Mouse (Mus musculus) lung, adult 2 months (tissue): ENCODE data around the gene Grip1. TPM values are rescaled to one million over a fixed set of nuclear protein-coding genes. Genes with fewer than 3 reads are reported as not detected.
"Not testable (repeated sequence)": the region's sequence is repeated elsewhere in the genome, so short reads cannot be mapped to it uniquely, and the experiment has no call there.

Experiments
- DNase-seq: peaks from one replicate; pipeline ENCODE4 v3.0.0; 2022
- H3K4me1 ChIP-seq: fragments of 200-500 bp; 2 replicates; pipeline ENCODE4 v1.6.1; 2011; ENCODE audit warnings: low read length; ENCODE audit not compliant: control insufficient read depth, insufficient read depth
- H3K4me3 ChIP-seq: fragments of 200-500 bp; replicated peaks from 2 replicates; pipeline ENCODE3; 2011; ENCODE audit warnings: low read depth, mild to moderate bottlenecking, control low read depth, low read length; ENCODE audit errors: extremely low read depth
- CTCF ChIP-seq: fragments of 200-500 bp; IDR thresholded peaks from 2 replicates; pipeline ENCODE4 v1.5.1; 2011; ENCODE audit warnings: mild to moderate bottlenecking, low read length, control low read depth; ENCODE audit not compliant: insufficient read depth
- POLR2A ChIP-seq: fragments of 200-500 bp; IDR thresholded peaks from 2 replicates; pipeline ENCODE4 v1.6.1; 2011; ENCODE audit warnings: low read depth, mild to moderate bottlenecking, control low read depth, low read length, borderline replicate concordance; ENCODE audit errors: extremely low read depth
- WGBS: fragments of 180-500 bp; shearing (Covaris S2); methylation state at CpG from one replicate; pipeline ENCODE4 v1.1.7; 2018; 5-methylcytosine and 5-hydroxymethylcytosine counted together
- polyA plus RNA-seq: library from polyadenylated mRNA; depleted of rRNA; stranded (reverse); fragments of >200 nt; gene quantifications from 2 replicates; pipeline ENCODE4 v1.2.3, GENCODE M21; 2012

The Grip1 gene
- polyA plus RNA-seq, 1 experiment, result 1.3 TPM

DNA sequence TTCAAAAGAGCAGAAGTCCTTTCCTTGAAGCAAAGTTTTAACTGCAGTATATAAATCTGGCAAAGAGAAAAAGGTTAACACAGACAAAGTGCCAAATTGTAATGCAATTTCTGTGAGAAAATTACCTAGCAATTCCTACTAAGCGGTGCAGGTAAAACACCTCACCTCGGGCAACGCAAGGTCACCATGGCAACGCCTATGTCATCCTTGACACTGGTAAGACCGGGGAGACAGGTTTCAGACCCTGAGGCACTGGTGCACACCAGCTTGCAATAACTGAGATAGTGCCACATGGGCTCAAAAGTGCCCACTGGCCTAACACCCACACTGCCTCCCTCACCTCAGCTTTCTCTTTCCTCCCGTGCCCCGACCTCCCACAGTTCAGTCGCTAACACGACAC, 641.5 kb downstream of the Grip1 start:
- no peak overlapping the region for H3K4me3 ChIP-seq
- no peak for TF ChIP-seq CTCF
- no peak for TF ChIP-seq POLR2A
- 85% methylated on average over 9 of the region's 9 CpGs for WGBS
- H3K4me1 ChIP-seq, result no peaks in the 10 kb centered on the region
- no peak for DNase-seq

GRCm38 (mm10) chr10:120095716-120096115, 642.1 kb downstream of the Grip1 start:
- 94% methylated on average over 5 of the region's 5 CpGs for WGBS
- H3K4me1 ChIP-seq, result no peaks in the 10 kb centered on the region
- no peak for TF ChIP-seq CTCF
- no peak for TF ChIP-seq POLR2A
- DNase-seq, result no peak
- H3K4me3 ChIP-seq, result no peak overlapping the region

DNA sequence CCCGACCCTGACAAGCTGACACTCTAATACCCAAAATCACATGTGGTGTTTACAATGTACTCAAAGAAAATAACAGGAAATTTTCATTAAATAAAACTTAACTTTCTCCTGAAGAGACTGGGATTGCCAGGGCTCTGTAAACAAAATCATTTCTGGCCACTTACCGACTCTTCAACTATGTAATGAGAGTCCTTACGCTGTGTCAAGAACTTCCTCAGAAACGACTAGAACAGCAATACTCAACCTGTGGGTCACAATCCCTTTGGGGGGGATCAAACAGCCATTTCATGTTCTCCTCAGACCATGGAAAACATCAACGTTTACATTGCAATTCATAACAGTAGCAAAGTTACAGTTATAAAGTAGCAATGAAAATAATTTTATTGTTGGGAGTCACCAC, 643.9 kb downstream of the Grip1 start:
- Histone ChIP-seq H3K4me1 (no peaks in the 10 kb centered on the region), H3K4me3 (no peak overlapping the region)
- WGBS, result 60% methylated on average over 5 of the region's 5 CpGs
- no peak for DNase-seq
- no peak for TF ChIP-seq POLR2A
- TF ChIP-seq CTCF, result no peak

GRCm38 (mm10) chr10:120100806-120101205, 647.2 kb downstream of the Grip1 start:
- H3K4me1 ChIP-seq, result no peaks in the 10 kb centered on the region
- H3K4me3 ChIP-seq, result no peak overlapping the region
- TF ChIP-seq POLR2A (no peak), CTCF (no peak)
- 84% methylated on average over 1 of the region's 1 CpGs for WGBS
- no peak for DNase-seq

DNA sequence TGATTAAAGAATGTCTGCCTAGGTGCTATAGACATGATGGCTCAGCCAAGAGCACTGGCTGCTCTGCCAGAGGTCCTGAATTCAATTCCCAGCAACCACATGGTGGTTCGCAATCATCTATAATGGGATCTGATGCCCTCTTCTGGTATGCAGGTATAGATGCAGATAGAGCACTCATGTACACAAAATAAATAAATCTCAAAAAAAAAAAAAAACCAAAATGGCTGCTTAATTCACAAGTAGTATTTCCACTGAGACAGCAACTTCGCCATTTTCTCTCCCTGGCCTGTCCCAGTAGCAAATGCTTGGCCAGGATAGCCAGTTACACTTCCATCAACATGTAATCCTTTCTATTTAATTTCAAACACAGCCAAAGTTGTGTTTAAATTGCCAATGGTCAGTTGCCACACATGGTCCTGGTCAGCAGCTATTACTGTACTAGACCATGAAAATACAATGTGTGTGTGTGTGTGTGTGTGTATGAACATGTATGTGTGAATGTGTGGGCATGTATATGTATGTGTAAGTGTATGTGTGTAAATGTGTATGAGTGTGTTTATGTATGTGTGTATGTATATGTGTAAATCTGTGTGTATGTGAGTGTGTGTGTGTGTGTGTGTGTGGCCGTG, 658.2 kb downstream of the Grip1 start:
- DNase-seq, result no peak
- no peaks in the 10 kb centered on the region for H3K4me1 ChIP-seq
- peak overlapping the region; percentile 21 for H3K4me3 ChIP-seq
- whole genome bisulfite sequencing, result 76% methylated on average over 3 of the region's 3 CpGs
- TF ChIP-seq CTCF (no peak), POLR2A (no peak)

DNA sequence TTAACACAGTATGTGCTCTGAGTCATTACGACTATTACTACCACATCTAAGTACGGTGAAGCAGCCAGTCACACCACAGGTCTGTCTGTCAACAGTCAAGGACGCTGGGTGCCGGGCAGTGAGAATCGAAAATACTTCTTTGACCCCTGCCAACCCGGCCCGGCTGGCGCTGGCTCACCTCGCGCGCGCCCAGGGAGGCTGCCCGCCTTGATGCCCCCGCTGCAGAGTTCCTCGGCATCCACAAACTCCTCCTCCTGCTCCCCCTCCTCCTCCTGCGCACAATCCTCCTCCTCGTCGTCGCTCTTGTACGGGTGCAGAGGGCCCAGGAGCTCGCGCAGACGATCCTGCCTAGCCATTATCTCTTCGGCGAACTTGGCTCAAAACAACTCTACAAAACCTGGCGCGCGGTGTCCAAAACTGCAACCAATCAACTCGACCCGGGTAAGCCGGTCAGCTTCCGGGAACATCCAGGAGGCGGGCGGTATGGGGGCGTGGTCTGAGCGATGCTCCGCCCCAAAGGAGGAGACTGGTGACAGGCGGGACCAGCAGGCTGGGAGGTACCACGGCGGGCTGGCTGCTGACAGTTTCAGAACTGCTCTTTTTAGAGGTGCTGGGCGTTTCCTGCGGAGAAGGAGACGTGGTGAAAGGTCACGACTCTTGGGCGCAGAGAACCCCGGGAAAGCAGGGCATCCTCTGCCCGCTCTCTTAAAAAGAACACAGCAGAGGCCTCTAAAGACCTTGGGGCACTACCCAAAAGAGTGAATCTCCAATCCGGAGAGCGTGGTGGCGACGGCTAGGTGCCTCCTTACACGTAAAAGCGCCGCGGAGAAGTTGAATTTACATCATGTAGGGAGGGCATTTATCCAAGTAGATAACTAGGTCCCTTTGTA, 659.1 kb downstream of the Grip1 start, which contains the start of gene Helb:
Helb (minus strand) TSS at position 481 of the 890 bp plus-strand sequence.
- peak; percentile 99 for DNase-seq
- TF ChIP-seq POLR2A (peak; percentile 40; the same call in 1 of the 2 replicates), CTCF (no peak)
- H3K4me3 ChIP-seq, result peak within 1 kb of the TSS; percentile 93
- WGBS, result under 1% methylated on average over 55 of the region's 55 CpGs
- no peaks in the 10 kb centered on the region for H3K4me1 ChIP-seq

DNA sequence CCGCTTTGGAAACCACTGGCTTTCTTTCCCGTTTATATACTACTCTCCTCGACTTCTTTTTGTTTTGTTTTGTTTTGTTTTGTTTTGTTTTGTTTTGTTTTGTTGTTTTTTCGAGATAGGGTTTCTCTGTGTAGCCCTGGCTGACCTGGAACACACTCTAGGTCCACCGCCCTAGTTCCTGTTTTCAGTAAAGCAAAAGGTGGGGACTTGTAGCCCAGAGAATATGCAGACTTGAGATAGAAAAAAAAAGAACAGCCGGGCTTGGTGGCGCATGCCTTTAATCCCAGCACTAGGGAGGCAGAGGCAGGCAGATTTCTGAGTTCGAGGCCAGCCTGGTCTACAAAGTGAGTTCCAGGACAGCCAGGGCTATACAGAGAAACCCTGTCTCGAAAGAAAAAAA, 659.9 kb downstream of the Grip1 start:
- not testable (repeated sequence) for H3K4me1 ChIP-seq, DNase-seq, H3K4me3 ChIP-seq
- 51% methylated on average over 9 of the region's 9 CpGs for WGBS

DNA sequence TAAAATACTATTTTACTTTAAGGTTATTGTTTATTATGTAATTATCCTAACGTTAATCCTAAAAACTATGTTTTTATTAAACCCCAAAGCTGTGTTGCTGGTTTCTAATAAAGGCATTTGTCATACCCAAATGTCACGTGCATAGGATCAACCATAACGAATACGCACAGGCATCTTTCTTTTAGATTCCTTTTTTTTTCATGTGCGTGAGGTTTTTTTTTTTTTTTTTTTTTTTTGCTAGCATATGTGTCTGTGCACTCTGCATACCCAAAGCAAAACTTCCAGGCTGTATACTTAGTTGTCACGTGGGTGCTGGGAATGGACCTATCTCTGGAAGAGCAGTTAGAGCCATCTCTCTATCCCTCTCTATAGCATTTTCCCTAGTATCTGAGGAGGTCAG, 660.4 kb downstream of the Grip1 start:
- DNase-seq, result no peak
- no peak overlapping the region for H3K4me3 ChIP-seq
- H3K4me1 ChIP-seq, result no peaks in the 10 kb centered on the region
- WGBS, result 87% methylated on average over 6 of the region's 6 CpGs
- no peak for TF ChIP-seq POLR2A
- TF ChIP-seq CTCF, result no peak

DNA sequence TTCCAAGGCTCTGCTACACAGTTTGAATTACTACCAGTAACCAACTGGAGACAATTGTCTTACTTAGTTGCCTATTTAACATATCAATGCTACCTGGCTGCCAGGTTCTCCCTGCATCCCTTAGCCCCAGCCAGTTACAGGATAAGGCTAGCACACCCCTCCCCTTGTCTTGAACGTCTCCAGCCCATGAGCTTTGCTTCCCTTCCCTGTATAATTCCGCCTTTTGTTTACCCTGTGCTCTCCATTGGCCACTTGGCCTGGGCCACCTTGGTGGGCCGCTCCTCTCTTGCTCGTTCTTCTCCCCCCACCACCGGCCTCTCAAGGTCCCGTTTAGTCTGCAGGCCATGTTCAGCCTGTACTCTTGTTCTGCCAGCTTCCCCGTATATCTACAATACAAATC, 660.9 kb downstream of the Grip1 start:
- 52% methylated on average over 7 of the region's 7 CpGs for WGBS
- DNase-seq, result no peak
- no peaks in the 10 kb centered on the region for H3K4me1 ChIP-seq
- no peak for TF ChIP-seq CTCF
- H3K4me3 ChIP-seq, result no peak overlapping the region

DNA sequence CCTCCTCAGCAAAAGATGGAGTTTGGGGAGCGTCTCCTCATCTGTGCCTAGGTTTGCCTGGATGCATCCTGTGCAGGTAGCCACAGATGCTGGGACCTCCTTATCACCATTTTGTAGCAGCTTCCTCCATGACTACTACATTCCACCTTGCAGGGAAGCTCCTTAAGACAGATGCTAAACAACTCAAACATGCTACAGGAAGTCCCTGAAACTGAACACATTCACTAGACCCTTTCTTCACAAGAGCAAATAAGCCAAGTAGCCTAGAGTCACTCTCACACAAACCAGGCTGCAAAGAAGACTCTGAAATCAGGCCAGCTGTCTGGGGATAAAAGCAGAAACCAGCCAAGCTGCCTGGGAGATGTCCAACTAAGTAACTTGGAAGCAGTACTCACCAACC, 661.6 kb downstream of the Grip1 start:
- 92% methylated on average over 1 of the region's 1 CpGs for WGBS

More for the DNA sequence above, 661.6 kb downstream of the Grip1 start:
- H3K4me1 ChIP-seq, result no peaks in the 10 kb centered on the region
- TF ChIP-seq CTCF (no peak), POLR2A (no peak)
- no peak for DNase-seq
- H3K4me3 ChIP-seq, result no peak overlapping the region
